Mouse (Mus musculus): Measurements from ENCODE around the gene Gm20388.

Gm20388 gene

GRCm38 (mm10) chr8:123156070-123156773 lies 3245.6 kb downstream of the Gm20388 start:
- DNase-seq, result peak; percentile 85

DNA sequence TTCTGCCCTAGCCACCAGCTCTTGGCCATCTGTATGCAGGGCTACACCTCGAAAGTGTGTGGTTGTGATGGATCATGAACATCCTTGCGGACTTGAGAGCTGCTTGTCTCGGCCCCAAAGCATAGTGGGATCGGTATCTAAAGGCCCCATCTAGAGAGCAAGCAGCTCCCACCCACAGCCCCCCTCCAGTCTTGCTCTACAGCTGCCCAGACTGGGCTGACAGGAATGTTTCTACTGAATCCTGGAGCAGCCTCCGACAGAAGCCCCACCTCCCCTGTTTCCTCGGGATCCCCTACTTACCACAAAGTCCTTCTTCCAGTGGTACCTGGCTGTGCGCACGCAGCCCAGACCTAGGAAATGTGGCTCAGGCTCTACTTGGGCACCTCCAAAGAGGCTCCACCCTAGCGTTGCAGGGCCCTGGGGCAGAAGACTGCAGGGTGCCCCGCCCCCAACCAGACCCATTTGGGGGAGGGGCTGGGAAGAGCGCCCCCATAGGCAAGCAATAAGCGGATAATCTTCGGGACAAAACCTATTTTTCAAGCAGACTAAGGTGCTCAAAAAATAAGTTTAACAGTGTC lies 3247.3 kb downstream of the Gm20388 start, which contains the start of gene Sult5a1:
Gene Sult5a1 (minus strand): TSS at position 428 of the 578 bp plus-strand sequence.
- DNase-seq, result peak; percentile 43

GRCm38 (mm10) chr8:123181391-123181790 lies 3270.8 kb downstream of the Gm20388 start:
- DNase-seq, result no peak

DNA sequence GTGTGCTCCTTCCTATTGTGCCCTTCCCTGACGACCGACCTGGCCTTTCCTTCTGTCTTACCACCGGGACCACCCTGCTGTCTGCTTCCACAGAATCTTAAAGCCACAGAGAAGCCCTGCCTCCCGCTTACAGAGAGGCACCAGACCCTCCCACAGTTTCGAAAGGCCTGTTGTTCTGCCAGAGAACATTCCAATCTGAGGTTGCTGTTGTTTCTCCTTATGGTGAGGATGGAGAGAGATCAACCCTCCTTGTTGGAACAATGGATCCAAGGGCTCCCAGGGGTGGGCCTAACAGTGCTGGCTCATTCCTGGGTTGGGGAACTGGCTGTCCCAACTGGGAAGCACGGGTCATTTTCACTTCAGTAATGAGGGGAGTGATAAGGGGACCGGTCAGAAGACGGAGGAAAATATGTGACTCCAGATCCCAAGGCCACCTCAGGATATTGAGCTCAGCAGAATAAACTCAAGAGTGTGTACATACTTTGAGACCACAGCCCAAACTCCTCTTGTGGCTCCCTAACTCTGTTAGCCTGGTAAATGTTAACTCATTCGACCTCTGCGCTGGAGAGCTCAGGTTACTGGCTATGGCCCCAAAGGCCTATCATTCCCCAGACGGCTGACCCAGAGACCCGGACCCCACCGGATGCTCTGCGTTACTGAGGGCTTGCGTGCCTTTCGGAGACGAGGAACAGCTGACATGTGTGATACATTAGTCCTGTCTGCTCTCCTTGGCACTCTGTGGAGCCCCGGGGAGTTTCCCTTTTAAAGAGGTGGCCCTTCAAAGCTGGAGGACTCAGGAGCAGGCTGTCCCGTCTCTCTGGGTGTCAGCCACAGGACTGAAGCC lies 3275.1 kb downstream of the Gm20388 start, which contains the start of gene Dpep1:
Gene Dpep1 (plus strand): TSS at position 677 of the 844 bp plus-strand sequence.
- no peak for DNase-seq

DNA sequence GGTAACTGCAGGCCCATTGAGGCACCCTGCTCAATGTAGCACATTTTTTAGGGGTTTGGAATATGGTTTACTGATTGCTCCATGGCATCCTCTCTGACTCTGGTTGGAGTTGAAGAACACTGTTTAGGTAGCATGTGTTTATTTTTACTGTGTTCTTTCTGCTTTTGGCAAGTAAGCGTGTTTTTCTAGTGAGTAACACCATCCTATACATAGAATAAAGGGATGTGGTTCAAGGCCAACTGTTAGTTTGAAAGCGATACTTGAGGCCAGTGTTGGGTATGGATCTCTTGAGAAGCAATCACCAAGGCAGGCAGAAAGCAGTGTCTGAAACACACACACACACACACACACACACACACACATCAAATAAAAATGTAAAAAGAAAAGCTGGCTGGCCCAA lies 3277.4 kb downstream of the Gm20388 start:
- DNase-seq, result no peak

DNA sequence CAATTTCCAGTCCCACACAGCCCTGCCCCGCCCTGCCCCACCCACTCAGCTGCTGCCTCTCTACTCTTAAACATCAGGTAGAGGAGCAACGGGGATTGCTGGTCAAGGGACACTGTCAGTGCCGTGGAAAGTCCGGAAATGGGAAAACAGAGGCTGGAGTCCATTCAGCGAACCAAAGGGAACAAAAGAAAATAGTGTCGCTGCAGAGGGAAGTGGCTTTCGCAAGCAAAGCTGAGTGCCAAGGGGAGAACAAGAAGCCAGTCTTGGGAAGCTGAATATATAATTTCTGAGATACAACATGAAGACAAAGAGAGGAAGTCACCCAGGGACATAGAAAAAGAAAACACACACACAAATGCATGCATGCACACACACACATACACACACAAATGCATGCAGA lies 3278.2 kb downstream of the Gm20388 start:
- no peak for DNase-seq

GRCm38 (mm10) chr8:123190678-123191077 lies 3280.0 kb downstream of the Gm20388 start:
- peak; percentile 81 for DNase-seq

DNA sequence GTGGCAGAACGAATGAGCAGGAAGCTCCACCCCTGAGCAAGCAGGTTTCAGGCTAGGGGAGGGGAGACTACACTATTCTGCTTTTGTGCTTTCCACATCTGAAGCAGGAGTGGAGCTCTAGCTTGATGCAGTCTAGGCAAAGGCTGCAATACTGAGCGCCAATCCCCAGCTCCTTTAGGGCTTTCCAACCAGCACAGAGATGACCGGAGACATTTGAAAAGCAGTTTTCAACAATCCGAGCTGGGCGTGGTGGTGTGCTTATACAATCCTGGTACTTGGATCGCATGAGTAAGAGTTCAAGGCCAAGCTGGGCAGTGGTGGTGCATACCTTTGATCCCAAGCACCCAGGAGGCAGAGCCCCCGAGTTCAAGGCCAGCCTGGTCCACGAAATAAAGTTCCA lies 3281.3 kb downstream of the Gm20388 start:
- no peak for DNase-seq

DNA sequence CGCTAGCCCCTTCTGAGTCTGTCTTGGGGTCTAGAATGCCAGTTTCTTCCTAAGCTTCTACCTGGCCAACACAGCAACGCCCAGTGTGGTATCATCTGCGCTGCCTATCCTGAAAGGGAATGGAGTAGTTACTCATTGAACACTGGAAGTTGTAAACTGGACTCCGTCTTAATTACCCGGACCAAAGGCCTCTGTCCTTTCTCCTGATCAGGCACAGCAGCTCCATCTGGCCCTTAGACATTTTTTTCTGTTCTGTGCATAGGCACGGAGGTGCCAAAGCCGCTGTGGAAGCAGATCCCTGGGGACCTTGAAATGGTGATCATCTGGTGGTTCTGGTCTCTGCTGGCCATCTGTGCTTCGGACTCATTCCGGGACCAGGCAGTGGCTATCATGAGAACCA lies 3283.1 kb downstream of the Gm20388 start:
- no peak for DNase-seq

GRCm38 (mm10) chr8:123197016-123197415 lies 3286.4 kb downstream of the Gm20388 start:
- peak; percentile 68 for DNase-seq

DNA sequence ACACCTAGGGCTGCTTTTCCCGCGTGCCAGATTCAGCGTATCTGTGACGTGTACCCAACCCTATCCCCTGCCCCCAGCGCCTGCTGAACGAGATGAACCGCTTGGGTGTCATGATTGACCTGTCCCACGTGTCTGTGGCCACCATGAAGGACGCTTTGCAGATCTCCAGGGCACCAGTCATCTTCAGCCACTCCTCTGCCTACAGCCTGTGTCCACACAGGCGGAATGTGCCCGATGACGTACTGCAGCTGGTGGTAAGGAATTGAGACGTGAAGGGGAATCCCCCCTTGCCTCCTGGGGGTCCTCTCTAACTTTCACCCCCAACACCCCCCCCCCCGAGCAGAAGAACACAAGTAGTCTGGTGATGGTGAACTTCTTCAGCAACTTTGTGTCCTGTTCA lies 3289.2 kb downstream of the Gm20388 start:
- no peak for DNase-seq

- peak; percentile 74 for DNase-seq
These were observed 3291.6 kb downstream of the Gm20388 start for GRCm38 (mm10) chr8:123202288-123202687.

- no peak for DNase-seq
These were observed 3292.9 kb downstream of the Gm20388 start for GRCm38 (mm10) chr8:123203571-123203970.

- DNase-seq, result no peak
These were observed 3301.2 kb downstream of the Gm20388 start for GRCm38 (mm10) chr8:123211876-123212275.

DNA sequence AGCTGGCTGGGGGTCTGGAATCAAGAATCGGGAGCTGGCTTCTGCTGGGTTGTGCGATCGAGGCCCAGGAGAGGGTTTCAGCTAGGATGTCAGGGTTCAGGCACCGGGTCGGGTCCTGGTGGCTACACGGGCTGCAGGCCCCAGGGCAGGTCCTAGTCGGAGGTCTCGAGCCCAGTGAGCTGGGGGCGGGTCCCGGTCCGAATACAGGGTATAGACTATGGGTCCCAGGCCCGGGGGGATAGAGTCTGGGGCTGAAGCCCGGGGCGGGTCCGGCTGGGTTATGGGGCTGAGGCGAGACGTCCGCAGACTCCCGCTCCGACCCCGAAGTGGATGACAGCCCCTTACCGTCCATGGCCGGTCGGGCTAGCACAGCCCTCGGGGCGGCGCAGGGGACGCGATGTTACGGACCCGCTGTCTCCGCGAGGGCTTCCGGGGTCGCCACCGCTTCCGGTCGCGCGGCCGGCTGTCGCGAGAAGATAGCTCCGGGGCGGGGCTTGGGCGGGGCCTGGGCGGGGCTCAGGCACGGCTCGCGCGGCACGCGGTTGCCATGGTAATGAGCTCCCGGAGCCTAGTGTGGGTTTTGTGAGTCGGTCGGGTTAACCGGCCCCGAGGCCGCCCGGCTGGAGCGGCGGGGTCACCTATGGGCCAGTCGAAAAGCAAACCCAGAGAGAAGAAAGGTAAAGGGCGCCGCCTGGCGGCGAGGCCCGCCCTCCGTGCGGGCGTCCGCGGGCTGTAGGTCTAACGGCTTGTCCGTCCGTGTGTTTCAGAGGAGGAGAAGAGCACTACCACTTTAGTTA lies 3301.9 kb downstream of the Gm20388 start, which contains the start of the genes Chmp1a and Spata33:
Gene Chmp1a (minus strand): TSS at position 443 of the 797 bp plus-strand sequence.
Gene Spata33 (plus strand): TSS at position 512 of the 797 bp plus-strand sequence.
- peak; percentile 97 for DNase-seq

- no peak for DNase-seq
These were observed 3302.6 kb downstream of the Gm20388 start for GRCm38 (mm10) chr8:123213118-123213772.

DNA sequence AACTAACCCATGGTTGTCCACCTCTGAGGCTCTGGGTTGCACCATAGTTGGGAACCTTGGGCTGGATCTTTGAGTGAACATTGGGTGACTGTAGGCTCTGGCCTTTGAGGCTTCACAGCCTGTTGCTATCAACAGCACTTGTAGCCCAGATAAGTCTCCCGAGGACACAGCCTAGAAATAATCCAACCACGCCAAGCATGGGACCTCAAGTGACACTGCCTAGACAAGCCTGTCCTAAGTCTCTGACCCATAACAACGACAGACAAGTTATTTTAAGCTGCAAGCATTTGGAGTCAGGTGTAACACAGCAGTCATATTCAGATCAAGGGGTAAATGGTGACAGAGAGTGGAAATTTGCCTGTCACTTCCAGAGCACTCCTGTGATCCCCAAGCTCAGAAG lies 3304.8 kb downstream of the Gm20388 start:
- DNase-seq, result no peak

DNA sequence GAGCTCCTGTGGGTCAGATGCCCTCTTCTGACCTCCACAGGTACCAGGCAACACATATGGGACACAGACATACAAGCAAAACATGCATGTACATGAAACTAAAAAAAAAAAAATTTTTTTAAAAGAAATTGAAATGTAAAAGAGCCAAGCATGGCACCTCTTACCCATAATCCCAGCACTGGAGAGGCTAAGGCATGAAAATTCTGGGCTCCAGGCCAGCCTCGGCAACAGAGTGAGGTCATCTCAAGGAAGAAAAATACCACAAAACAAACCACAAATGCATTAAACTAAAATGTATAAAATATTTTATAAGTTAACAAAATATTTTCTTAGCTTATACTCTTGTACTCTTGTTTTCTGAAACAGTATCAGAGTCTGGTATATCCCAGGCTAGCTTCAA lies 3310.3 kb downstream of the Gm20388 start:
- DNase-seq, result no peak

GRCm38 (mm10) chr8:123224278-123225266 lies 3313.9 kb downstream of the Gm20388 start, which contains the start of gene Cdk10:
TSS of gene Cdk10 (plus strand) at chr8:123224842.
- peak; percentile 92 for DNase-seq

DNA sequence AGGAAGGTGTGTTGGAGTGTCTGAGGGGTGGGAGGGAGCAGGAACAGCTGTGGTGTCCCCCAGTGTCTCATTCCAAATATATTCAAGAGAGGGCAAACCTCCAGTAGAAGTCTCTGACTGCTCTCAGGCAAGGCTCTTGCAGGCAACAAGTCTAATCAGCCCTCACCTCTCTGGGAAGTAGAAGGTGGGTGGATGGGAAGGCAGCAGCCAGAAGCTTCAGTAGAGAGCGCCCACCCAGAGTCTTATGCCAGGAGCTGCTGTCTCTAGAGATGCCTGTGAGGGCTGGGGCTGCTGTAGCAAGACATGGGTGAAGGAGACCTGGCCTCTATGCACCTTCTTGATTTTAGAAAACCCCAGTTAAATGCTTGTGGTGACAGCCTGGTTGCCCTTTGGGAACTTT lies 3317.8 kb downstream of the Gm20388 start:
- no peak for DNase-seq

Data from liver (tissue).